Mouse (Mus musculus) kidney, adult 2 months (tissue): ENCODE measurements at regions not wholly inside any gene's neighbourhood (a gene's known extent, or its start where the extent isn't known, plus 50 kb on each side); places are given as distances from the start of the nearest gene placed in this dataset.

Experiments
- CTCF ChIP-seq: fragments of 200-500 bp; conservative IDR thresholded peaks from 2 replicates; pipeline ENCODE4 v1.5.1; 2011; ENCODE audit warnings: low read depth, mild to moderate bottlenecking, control low read depth, low read length, moderate library complexity, mixed read lengths; ENCODE audit not compliant: insufficient read depth, insufficient read length
- POLR2A ChIP-seq: fragments of 200-500 bp; IDR thresholded peaks from one replicate; pipeline ENCODE4 v1.6.1; 2011; ENCODE audit warnings: low read depth, low read length, control low read depth

GRCm38 (mm10) chr4:22152971-22153544 lies 204.3 kb upstream of the Fbxl4 start:
- TF ChIP-seq CTCF (no peak), POLR2A (no peak)
